Mouse (Mus musculus) cerebellum, adult 2 months (tissue): ENCODE data around the gene Lix1l. TPM values are rescaled to one million over a fixed set of nuclear protein-coding genes. Genes with fewer than 3 reads are reported as not detected.

Source experiments
- DNase-seq, 2 experiments: peaks; one replicate each; pipeline ENCODE4 v3.0.0; 2021
- H3K27ac ChIP-seq: fragments of 200-500 bp; 2 replicates; pipeline ENCODE4 v1.5.1; 2012; ENCODE audit warnings: low read length, control low read depth, inconsistent platforms; ENCODE audit not compliant: insufficient read depth
- H3K27me3 ChIP-seq: fragments of 200-500 bp; 2 replicates; pipeline ENCODE4 v1.6.1; 2012; ENCODE audit warnings: inconsistent platforms, mild to moderate bottlenecking, low read length, moderate library complexity; ENCODE audit not compliant: control insufficient read depth, insufficient read depth
- H3K4me1 ChIP-seq: fragments of 200-500 bp; 2 replicates; pipeline ENCODE4 v1.6.1; 2011; ENCODE audit warnings: low read length; ENCODE audit not compliant: control insufficient read depth, insufficient read depth
- H3K4me3 ChIP-seq: fragments of 200-500 bp; replicated peaks from 2 replicates; pipeline ENCODE3; 2011; ENCODE audit warnings: mild to moderate bottlenecking, low read depth, low read length, control low read depth; ENCODE audit not compliant: insufficient read depth
- CTCF ChIP-seq: fragments of 200-500 bp; IDR thresholded peaks from 2 replicates; pipeline ENCODE4 v1.5.1; 2011; ENCODE audit warnings: low read depth, mild to moderate bottlenecking, control low read depth, low read length, moderate library complexity, borderline replicate concordance; ENCODE audit not compliant: insufficient read depth
- POLR2A ChIP-seq: fragments of 200-500 bp; IDR thresholded peaks from 2 replicates; pipeline ENCODE4 v1.6.1; 2011; ENCODE audit warnings: low read length, control low read depth, borderline replicate concordance; ENCODE audit not compliant: insufficient read depth
- WGBS: fragments of 180-500 bp; shearing (Covaris S2); methylation state at CpG from one replicate; pipeline ENCODE4 v1.1.7; 2018; 5-methylcytosine and 5-hydroxymethylcytosine counted together
- polyA plus RNA-seq: library from polyadenylated mRNA; depleted of rRNA; stranded (reverse); fragments of >200 nt; gene quantifications from 2 replicates; pipeline ENCODE4 v1.2.3, GENCODE M21; 2012

Lix1l gene
- polyA plus RNA-seq, 1 experiment, result 24.7 TPM

- Histone ChIP-seq H3K27ac (no peak overlapping the region), H3K27me3 (no peaks in the 10 kb centered on the region), H3K4me1 (no peaks in the 10 kb centered on the region), H3K4me3 (no peak overlapping the region)
- no peak for TF ChIP-seq CTCF
- TF ChIP-seq POLR2A, result no peak
- 75% methylated on average over 13 of the region's 13 CpGs for WGBS
- no peak for DNase-seq
These were observed 31.4 kb upstream of the Lix1l start for GRCm38 (mm10) chr3:96569506-96569905.

GRCm38 (mm10) chr3:96569966-96570605 lies 30.9 kb upstream of the Lix1l start:
- no peak for TF ChIP-seq POLR2A
- TF ChIP-seq CTCF, result no peak
- no peaks in the 10 kb centered on the region for H3K27me3 ChIP-seq
- no peak overlapping the region for H3K27ac ChIP-seq
- 89% methylated on average over 11 of the region's 11 CpGs for WGBS
- H3K4me1 ChIP-seq, result no peaks in the 10 kb centered on the region
- no peak for DNase-seq
- no peak overlapping the region for H3K4me3 ChIP-seq

- Histone ChIP-seq H3K4me1 (no peaks in the 10 kb centered on the region), H3K27me3 (no peaks in the 10 kb centered on the region), H3K4me3 (no peak overlapping the region), H3K27ac (no peak overlapping the region)
- no peak for DNase-seq
- WGBS, result 87% methylated on average over 7 of the region's 7 CpGs
- no peak for TF ChIP-seq POLR2A
- no peak for TF ChIP-seq CTCF
These were observed 30.3 kb upstream of the Lix1l start for GRCm38 (mm10) chr3:96570643-96571042.

- no peak overlapping the region for H3K27ac ChIP-seq
- H3K4me1 ChIP-seq, result no peaks in the 10 kb centered on the region; the same call in 1 of the 2 replicates
- H3K4me3 ChIP-seq, result no peak overlapping the region
- no peaks in the 10 kb centered on the region for H3K27me3 ChIP-seq
- no peak for TF ChIP-seq POLR2A
- TF ChIP-seq CTCF, result no peak
- DNase-seq, result no peak
- WGBS, result 87% methylated on average over 2 of the region's 2 CpGs
These were observed 29.6 kb upstream of the Lix1l start for GRCm38 (mm10) chr3:96571336-96571735.

GRCm38 (mm10) chr3:96571896-96572698 lies 28.9 kb upstream of the Lix1l start:
- Histone ChIP-seq H3K27ac (no peak overlapping the region), H3K4me1 (peaks cover 5% of the 10 kb centered on the region), H3K4me3 (no peak overlapping the region), H3K27me3 (no peaks in the 10 kb centered on the region)
- TF ChIP-seq POLR2A (no peak), CTCF (no peak)
- WGBS, result 67% methylated on average over 16 of the region's 16 CpGs
- no peak for DNase-seq

- no peak for DNase-seq
- H3K27me3 ChIP-seq, result no peaks in the 10 kb centered on the region
- H3K4me3 ChIP-seq, result no peak overlapping the region
- no peak for TF ChIP-seq CTCF
- TF ChIP-seq POLR2A, result no peak
- WGBS, result 90% methylated on average over 19 of the region's 19 CpGs
- no peak overlapping the region for H3K27ac ChIP-seq
- peaks cover 9% of the 10 kb centered on the region for H3K4me1 ChIP-seq
These were observed 27.1 kb upstream of the Lix1l start for GRCm38 (mm10) chr3:96573611-96574511.

- H3K4me1 ChIP-seq, result peaks cover 9% of the 10 kb centered on the region
- H3K27ac ChIP-seq, result no peak overlapping the region
- TF ChIP-seq POLR2A, result no peak
- no peak for TF ChIP-seq CTCF
- no peaks in the 10 kb centered on the region for H3K27me3 ChIP-seq
- no peak for DNase-seq
- no peak overlapping the region for H3K4me3 ChIP-seq
- WGBS, result 92% methylated on average over 8 of the region's 8 CpGs
These were observed 25.5 kb upstream of the Lix1l start for GRCm38 (mm10) chr3:96575272-96575984.
